Mouse (Mus musculus) midbrain, embryonic 14.5 days (tissue): ENCODE measurements around the gene Gm20388. TPM values are rescaled to one million over a fixed set of nuclear protein-coding genes. Genes with fewer than 3 reads are reported as not detected.

ENCODE experiments used
- ATAC-seq: fragments of 200-750 bp; cut with Nextera tagmentation; 2 replicates; pipeline ENCODE4 v1.8.0; 2017; ENCODE audit warnings: moderate number of reproducible peaks, moderate library complexity; ENCODE audit not compliant: low FRiP score, low TSS enrichment
- DNase-seq: peaks from one replicate; pipeline ENCODE4 v3.0.0-alpha.2; 2015
- H3K27ac ChIP-seq: fragments of 300-500 bp; sonication (generic); replicated peaks from 2 replicates; pipeline ENCODE4 v1.5.1; 2014; ENCODE audit warnings: mild to moderate bottlenecking, low read depth, low read length, moderate library complexity
- H3K27me3 ChIP-seq: fragments of 300-500 bp; sonication (generic); 2 replicates; pipeline ENCODE4 v1.6.1; 2014; ENCODE audit warnings: low read length, control low read depth, mixed read lengths; ENCODE audit not compliant: control insufficient read depth, insufficient read depth
- H3K36me3 ChIP-seq: fragments of 300-500 bp; sonication (generic); 2 replicates; pipeline ENCODE4 v1.6.1; 2014; ENCODE audit warnings: low read length, control low read depth; ENCODE audit not compliant: control insufficient read depth, insufficient read depth
- H3K4me1 ChIP-seq: fragments of 300-500 bp; sonication (generic); 2 replicates; pipeline ENCODE4 v1.6.1; 2014; ENCODE audit warnings: mild to moderate bottlenecking, antibody characterized with exemption, low read length, control low read depth; ENCODE audit not compliant: control insufficient read depth, insufficient read depth
- H3K4me2 ChIP-seq: fragments of 300-500 bp; sonication (generic); 2 replicates; pipeline ENCODE4 v1.6.1; 2014; ENCODE audit warnings: mild to moderate bottlenecking, low read length, moderate library complexity
- H3K4me3 ChIP-seq: fragments of 300-500 bp; sonication (generic); replicated peaks from 2 replicates; pipeline ENCODE4 v1.5.1; 2014; ENCODE audit warnings: low read depth, low read length
- H3K9ac ChIP-seq: fragments of 300-500 bp; sonication (generic); replicated peaks from 2 replicates; pipeline ENCODE4 v1.6.1; 2014; ENCODE audit warnings: mild to moderate bottlenecking, low read length, moderate library complexity
- H3K9me3 ChIP-seq: fragments of 300-500 bp; sonication (generic); 2 replicates; pipeline ENCODE4 v1.6.1; 2016; ENCODE audit warnings: low read length, control low read depth, mixed read lengths; ENCODE audit not compliant: control insufficient read depth
- WGBS: fragments of 180-500 bp; shearing (Covaris S2); extraction: QIAGEN DNeasy Blood & Tissue Kit; methylation state at CpG from one replicate; pipeline ENCODE4 v1.1.7; 2014; 5-methylcytosine and 5-hydroxymethylcytosine counted together
- polyA plus RNA-seq: library from polyadenylated mRNA; unstranded; fragments of >200 nt; fragmentation: Nextera tagmentation; extraction: Ambion mirVana; gene quantifications from 2 replicates; pipeline ENCODE4 v1.2.1, GENCODE M21; 2014

The Gm20388 gene
- polyA plus RNA-seq, 1 experiment from 2014 or later, result 4.1 TPM

DNA sequence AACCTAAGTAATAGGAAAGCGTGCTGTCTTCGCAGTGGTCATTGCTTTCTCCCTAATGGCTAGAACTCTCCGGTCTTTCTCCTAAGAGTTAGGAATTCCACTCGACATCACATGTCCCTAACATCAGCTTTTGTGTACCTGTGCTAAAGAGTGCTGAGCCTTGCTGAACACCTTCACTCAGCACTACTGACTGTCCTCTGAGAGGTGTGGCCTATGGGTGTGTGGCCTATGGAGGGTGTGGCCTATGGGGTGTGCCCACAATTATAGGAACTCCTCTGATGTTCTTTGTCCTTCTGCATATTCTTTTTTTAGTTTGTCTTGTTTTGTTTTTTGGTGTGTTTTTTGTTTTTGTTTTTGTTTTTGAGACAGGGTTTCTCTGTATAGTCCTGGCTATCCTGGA lies 3835.8 kb downstream of the Gm20388 start:
- Histone ChIP-seq H3K4me3 (no peak overlapping the region), H3K4me1 (peaks cover 2% of the 10 kb centered on the region; the same call in 1 of the 2 replicates), H3K27ac (no peak overlapping the region), H3K9ac (no peak overlapping the region), H3K27me3 (no peaks in the 10 kb centered on the region), H3K4me2 (no peak overlapping the region), H3K36me3 (no peaks in the 10 kb centered on the region), H3K9me3 (no peaks in the 10 kb centered on the region)
- 95% methylated on average over 4 of the region's 4 CpGs for WGBS
- ATAC-seq, result no peak
- no peak for DNase-seq

DNA sequence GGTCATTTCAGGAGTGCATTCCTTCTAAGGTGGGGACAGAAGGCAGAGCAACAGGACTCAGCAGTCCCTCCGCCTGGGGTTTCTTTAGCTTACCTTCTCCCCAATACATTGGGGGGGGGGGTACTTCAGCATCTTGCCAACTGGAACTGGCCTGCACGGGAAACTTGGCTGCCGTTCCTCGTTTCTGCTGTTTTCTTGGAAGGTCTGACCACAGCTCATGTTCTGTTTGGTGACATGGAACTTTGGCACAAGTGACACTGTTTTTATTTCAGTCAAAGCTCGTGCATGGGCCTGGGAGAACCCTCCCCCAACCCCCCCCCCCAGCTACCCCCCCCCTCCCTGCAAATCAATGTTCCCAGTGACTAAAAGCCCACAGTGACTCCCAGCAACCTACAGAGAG lies 3837.1 kb downstream of the Gm20388 start:
- ATAC-seq (no peak), DNase-seq (no peak)
- Histone ChIP-seq H3K4me1 (peaks cover under 1% of the 10 kb centered on the region; the same call in 1 of the 2 replicates), H3K9me3 (no peaks in the 10 kb centered on the region), H3K27ac (no peak overlapping the region), H3K4me2 (no peak overlapping the region), H3K27me3 (no peaks in the 10 kb centered on the region), H3K4me3 (no peak overlapping the region), H3K9ac (no peak overlapping the region), H3K36me3 (no peaks in the 10 kb centered on the region)
- WGBS, result 58% methylated on average over 5 of the region's 5 CpGs

DNA sequence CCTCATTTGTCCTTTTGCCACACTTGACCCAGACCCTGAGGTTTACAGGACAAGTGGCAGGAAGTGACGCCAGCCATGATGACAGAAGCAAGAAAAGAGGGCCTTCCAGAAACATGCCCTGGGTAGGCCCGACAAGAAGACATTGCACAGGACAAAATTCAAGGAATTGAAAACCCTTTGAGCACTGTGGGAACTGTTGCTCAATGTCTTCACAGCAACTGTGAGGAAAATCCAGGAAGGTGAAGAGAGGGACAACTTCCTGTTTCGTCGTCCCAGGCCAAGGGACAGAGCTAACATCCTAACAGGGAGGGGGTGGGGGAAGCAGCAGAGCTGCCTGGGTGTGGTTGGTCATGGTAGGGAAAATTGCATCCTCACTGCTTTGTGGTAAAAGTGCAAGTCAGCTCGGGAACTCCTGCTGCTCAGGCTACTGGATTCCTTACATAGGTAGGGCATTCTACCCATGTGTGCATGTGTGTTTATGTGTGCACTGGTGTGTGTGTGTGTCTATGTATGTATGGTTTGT lies 3839.6 kb downstream of the Gm20388 start:
- ATAC-seq (no peak), DNase-seq (no peak)
- Histone ChIP-seq H3K4me1 (peaks cover 18% of the 10 kb centered on the region), H3K9me3 (no peaks in the 10 kb centered on the region), H3K9ac (no peak overlapping the region), H3K36me3 (no peaks in the 10 kb centered on the region), H3K4me2 (no peak overlapping the region), H3K27ac (no peak overlapping the region), H3K4me3 (no peak overlapping the region), H3K27me3 (no peaks in the 10 kb centered on the region)
- WGBS, result 72% methylated on average over 5 of the region's 5 CpGs

DNA sequence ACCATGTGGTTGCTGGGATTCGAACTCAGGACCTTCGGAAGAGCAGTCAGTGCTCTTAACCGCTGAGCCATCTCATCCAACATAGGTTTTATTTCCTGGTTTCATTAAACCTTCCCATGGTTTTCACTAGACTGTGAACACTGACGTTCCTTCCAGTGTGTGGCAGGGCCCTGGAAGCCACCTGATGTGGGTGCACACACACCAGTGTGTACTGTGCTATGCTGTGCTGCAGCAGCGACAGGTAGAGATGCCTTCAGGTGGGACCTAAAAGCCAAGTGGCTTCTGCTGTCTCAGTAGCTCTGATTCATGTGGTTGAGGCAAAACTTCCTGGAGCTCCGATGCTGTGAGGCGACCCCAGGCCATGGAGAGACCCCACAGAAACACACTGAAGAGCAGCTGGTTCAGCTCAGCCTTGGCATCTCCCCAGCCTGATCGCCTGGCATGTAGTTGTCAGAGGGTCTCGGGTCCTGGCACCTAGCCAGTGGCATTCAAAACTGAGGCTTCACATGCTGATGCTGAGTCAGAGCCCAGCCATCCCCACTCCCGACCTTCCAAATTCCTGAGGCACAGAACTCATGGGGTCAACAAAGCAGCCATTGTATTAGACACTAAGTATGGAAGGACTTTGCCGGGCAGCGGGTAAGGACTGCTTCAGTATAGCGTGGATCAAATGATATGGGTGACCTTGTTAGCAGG lies 3842.3 kb downstream of the Gm20388 start:
- DNase-seq (peak; percentile 84), ATAC-seq (peak; percentile 49; the same call in 1 of the 2 replicates)
- Histone ChIP-seq H3K9me3 (no peaks in the 10 kb centered on the region), H3K4me1 (peaks cover 18% of the 10 kb centered on the region), H3K9ac (no peak overlapping the region), H3K4me2 (no peak overlapping the region), H3K36me3 (no peaks in the 10 kb centered on the region), H3K27me3 (no peaks in the 10 kb centered on the region), H3K4me3 (no peak overlapping the region), H3K27ac (peak overlapping the region; percentile 67)
- WGBS, result 48% methylated on average over 13 of the region's 13 CpGs

DNA sequence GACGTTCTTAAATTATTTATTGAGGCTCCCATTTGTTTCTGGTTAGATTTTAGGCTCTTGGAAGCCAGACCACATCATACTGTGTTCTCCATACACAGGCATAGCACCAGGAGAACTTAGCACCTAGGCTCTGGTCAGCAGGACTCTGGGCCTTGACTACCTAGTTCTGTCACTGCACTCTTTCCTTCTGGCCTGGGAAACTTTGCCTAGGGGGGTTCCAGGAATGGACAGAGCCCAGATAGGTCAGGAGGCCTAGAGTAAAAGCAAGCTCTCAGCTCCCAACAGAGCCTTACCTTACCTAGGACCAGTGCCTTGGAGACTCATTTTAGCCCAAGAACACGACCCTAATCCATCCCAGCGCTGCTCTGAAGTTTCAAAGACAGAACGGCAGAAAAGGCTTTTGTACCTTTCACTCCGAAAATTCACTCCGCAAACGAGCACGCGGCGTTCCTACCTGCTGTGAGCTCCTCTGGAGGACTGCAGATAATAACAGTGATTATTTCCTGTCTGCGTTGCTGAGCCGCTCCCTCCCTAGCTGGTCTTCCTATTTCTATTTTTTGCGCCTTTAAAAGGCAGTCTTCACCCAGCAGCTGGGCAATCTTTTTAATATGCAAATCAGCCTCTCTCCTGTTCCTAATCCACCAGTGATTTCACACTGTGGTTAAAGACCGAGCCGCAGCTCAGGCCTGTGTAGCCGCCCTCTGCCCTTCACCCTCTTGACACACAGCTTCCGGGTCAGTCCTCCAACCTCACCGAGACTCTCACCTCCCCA lies 3843.1 kb downstream of the Gm20388 start:
- WGBS, result 5% methylated on average over 18 of the region's 18 CpGs
- H3K4me1 ChIP-seq, result peaks cover 18% of the 10 kb centered on the region
- peak; percentile 62 for DNase-seq
- 0 out of 2 replicates have a peak overlapping the region, but pooled peaks have one; percentile 9 for H3K9ac ChIP-seq
- no peaks in the 10 kb centered on the region for H3K9me3 ChIP-seq
- no peaks in the 10 kb centered on the region for H3K36me3 ChIP-seq
- peak overlapping the region; percentile 44 for H3K4me2 ChIP-seq
- no peaks in the 10 kb centered on the region for H3K27me3 ChIP-seq
- H3K27ac ChIP-seq, result peak overlapping the region; percentile 67
- ATAC-seq, result peak; percentile 34; the same call in 1 of the 2 replicates
- 0 out of 2 replicates have a peak overlapping the region, but pooled peaks have one; percentile 7 for H3K4me3 ChIP-seq

DNA sequence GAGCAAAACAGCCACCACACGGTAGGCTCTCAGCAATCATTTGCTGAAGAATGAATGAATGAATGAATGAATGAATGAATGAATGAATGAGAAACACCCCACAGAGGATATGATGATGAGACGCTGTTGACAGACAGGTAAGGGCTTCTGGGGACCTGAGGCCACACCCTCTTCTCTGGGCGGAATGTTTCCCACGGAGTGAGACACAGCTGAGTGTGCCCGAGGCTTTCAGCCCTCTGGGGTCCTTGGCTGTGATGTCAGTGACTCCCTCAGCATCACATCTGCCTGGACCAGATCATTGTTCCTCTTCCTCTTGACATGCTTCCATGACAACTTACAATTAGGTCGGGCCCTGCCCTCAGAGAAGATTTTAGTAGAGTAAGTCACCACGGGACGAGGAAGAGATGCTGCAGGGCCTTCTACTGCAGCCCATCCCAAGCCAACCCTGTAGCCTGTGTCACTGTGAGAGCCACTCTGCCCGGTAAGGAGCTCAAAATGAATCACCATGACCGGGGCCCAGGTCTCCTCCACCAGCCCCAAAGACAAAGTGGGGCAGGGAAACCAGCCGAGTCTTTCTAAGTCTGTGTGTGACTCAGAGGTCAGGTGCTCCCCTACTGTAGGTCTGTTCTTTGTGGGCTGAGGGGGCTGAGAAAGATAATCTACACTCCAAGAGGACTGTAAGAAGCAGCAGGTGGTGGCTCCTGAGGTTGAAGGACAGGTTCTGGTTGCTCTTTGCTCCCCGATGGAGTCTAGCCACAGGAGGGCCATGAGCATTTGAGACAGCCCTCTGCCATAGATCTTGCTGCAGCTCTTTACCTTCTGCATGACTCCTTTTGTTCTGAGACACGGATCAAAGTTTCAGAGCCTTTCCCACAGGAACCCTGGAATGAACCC lies 3844.1 kb downstream of the Gm20388 start:
- 72% methylated on average over 13 of the region's 13 CpGs for WGBS
- peak; percentile 57 for ATAC-seq

DNA sequence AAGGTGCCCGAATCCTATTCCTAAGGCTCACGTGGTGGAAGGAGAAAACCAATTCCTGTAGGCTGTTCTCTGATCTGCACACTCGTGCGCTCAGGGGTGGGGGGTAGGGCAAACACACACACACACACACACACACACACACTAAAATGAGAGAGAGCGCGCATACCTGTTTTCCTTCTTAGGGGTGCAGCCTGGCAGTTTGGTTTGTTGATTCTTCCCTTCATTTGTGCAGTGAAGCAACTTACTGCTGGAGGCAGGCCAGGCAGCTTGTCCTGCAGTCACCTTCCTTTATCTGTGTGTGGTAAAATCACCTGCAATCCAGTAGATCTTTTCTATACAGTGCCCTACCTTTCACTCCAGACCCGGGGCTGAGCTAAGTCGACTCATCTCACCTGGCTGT lies 3846.3 kb downstream of the Gm20388 start:
- H3K9me3 ChIP-seq, result no peaks in the 10 kb centered on the region
- H3K4me3 ChIP-seq, result no peak overlapping the region
- H3K27ac ChIP-seq, result no peak overlapping the region
- no peak for DNase-seq
- no peak overlapping the region for H3K9ac ChIP-seq
- WGBS, result 79% methylated on average over 8 of the region's 8 CpGs
- no peaks in the 10 kb centered on the region for H3K27me3 ChIP-seq
- H3K4me1 ChIP-seq, result peaks cover 26% of the 10 kb centered on the region
- ATAC-seq, result no peak
- no peak overlapping the region for H3K4me2 ChIP-seq
- no peaks in the 10 kb centered on the region for H3K36me3 ChIP-seq

More for the DNA sequence above, 3844.1 kb downstream of the Gm20388 start:
- Histone ChIP-seq H3K9me3 (no peaks in the 10 kb centered on the region), H3K4me2 (peak overlapping the region; percentile 44), H3K27me3 (no peaks in the 10 kb centered on the region), H3K27ac (peak overlapping the region; percentile 67; the same call in 1 of the 2 replicates), H3K9ac (no peak overlapping the region), H3K4me1 (peaks cover 21% of the 10 kb centered on the region), H3K4me3 (no peak overlapping the region), H3K36me3 (no peaks in the 10 kb centered on the region)
- no peak for DNase-seq

DNA sequence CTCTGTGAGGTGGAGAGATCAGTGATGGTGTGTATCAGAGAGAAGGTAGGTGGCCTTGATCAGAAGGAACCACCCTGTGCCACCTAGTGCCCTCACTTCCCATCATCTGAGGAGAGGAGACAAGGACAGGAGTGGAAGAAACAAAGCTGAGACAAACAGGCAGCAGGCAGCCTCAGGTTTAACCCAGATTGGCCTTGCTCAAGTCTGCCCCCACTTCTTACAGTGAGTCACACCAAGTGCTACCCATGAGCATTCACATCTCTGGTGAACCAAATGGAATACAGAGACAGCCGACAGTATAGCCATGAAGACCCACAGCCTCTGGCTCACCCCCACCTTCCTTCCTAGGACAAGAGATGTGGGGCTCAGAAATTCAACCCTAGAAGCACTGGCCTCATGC lies 3848.3 kb downstream of the Gm20388 start:
- 100% methylated on average over 1 of the region's 1 CpGs for WGBS
- no peaks in the 10 kb centered on the region for H3K27me3 ChIP-seq
- H3K4me1 ChIP-seq, result peaks cover 13% of the 10 kb centered on the region
- no peak for DNase-seq
- no peak overlapping the region for H3K4me3 ChIP-seq
- no peaks in the 10 kb centered on the region for H3K9me3 ChIP-seq
- ATAC-seq, result no peak
- no peaks in the 10 kb centered on the region for H3K36me3 ChIP-seq
- no peak overlapping the region for H3K4me2 ChIP-seq
- no peak overlapping the region for H3K9ac ChIP-seq
- H3K27ac ChIP-seq, result no peak overlapping the region
